Mouse (Mus musculus) neural tube, embryonic 15.5 days (tissue): ENCODE results near the gene Xirp1. TPM values are rescaled to one million over a fixed set of nuclear protein-coding genes. Genes with fewer than 3 reads are reported as not detected.

Source experiments
- ATAC-seq: fragments of 200-750 bp; cut with Nextera tagmentation; 2 replicates; pipeline ENCODE4 v1.8.0; 2017; ENCODE audit warnings: mild to moderate bottlenecking, moderate TSS enrichment, moderate library complexity; ENCODE audit not compliant: low FRiP score
- H3K27ac ChIP-seq: fragments of 300-500 bp; sonication (generic); replicated peaks from 2 replicates; pipeline ENCODE4 v1.5.1; 2015; ENCODE audit warnings: mild to moderate bottlenecking, inconsistent platforms
- H3K27me3 ChIP-seq: fragments of 300-500 bp; sonication (generic); replicated peaks from 2 replicates; pipeline ENCODE4 v1.6.1; 2015; ENCODE audit warnings: inconsistent platforms
- H3K36me3 ChIP-seq: fragments of 300-500 bp; sonication (generic); 2 replicates; pipeline ENCODE4 v1.6.1; 2015; ENCODE audit warnings: inconsistent platforms
- H3K4me1 ChIP-seq: fragments of 300-500 bp; sonication (generic); 2 replicates; pipeline ENCODE4 v1.6.1; 2015; ENCODE audit warnings: inconsistent platforms
- H3K4me2 ChIP-seq: fragments of 300-500 bp; sonication (generic); 2 replicates; pipeline ENCODE4 v1.6.1; 2015; ENCODE audit warnings: inconsistent platforms, mild to moderate bottlenecking, moderate library complexity
- H3K4me3 ChIP-seq: fragments of 300-500 bp; sonication (generic); replicated peaks from 2 replicates; pipeline ENCODE4 v1.5.1; 2015; ENCODE audit warnings: mild to moderate bottlenecking, inconsistent platforms
- H3K9ac ChIP-seq: fragments of 300-500 bp; sonication (generic); replicated peaks from 2 replicates; pipeline ENCODE4 v1.6.1; 2015; ENCODE audit warnings: mild to moderate bottlenecking, inconsistent platforms
- H3K9me3 ChIP-seq: fragments of 300-500 bp; sonication (generic); replicated peaks from 2 replicates; pipeline ENCODE4 v1.6.1; 2016; ENCODE audit warnings: inconsistent platforms
- WGBS: fragments of 180-500 bp; shearing (Covaris S2); methylation state at CpG from one replicate; pipeline ENCODE4 v1.1.7; 2015; ENCODE audit warnings: mixed read lengths; 5-methylcytosine and 5-hydroxymethylcytosine counted together
- polyA plus RNA-seq: library from polyadenylated mRNA; unstranded; fragments of >200 nt; fragmentation: Nextera tagmentation; extraction: Ambion mirVana; gene quantifications from 2 replicates; pipeline ENCODE4 v1.2.1, GENCODE M21; 2015

Gene Xirp1
- polyA plus RNA-seq, 1 experiment from 2014 or later, result 0.14 TPM

- Histone ChIP-seq H3K4me2 (no peak overlapping the region), H3K9ac (no peak overlapping the region), H3K27ac (no peak overlapping the region), H3K4me1 (no peaks in the 10 kb centered on the region), H3K36me3 (no peaks in the 10 kb centered on the region), H3K9me3 (no peaks in the 10 kb centered on the region), H3K4me3 (no peak overlapping the region), H3K27me3 (no peaks in the 10 kb centered on the region)
- WGBS, result 86% methylated on average over 7 of the region's 7 CpGs
- no peak for ATAC-seq
Measured at GRCm38 (mm10) chr9:120043115-120043514, 19.7 kb upstream of the Xirp1 start.

- H3K36me3 ChIP-seq, result no peaks in the 10 kb centered on the region
- H3K27ac ChIP-seq, result no peak overlapping the region
- no peaks in the 10 kb centered on the region for H3K27me3 ChIP-seq
- no peak for ATAC-seq
- no peak overlapping the region for H3K9ac ChIP-seq
- 90% methylated on average over 7 of the region's 7 CpGs for WGBS
- H3K9me3 ChIP-seq, result no peaks in the 10 kb centered on the region
- H3K4me2 ChIP-seq, result no peak overlapping the region
- H3K4me1 ChIP-seq, result no peaks in the 10 kb centered on the region
- no peak overlapping the region for H3K4me3 ChIP-seq
Measured at GRCm38 (mm10) chr9:120037414-120037813, 14.0 kb upstream of the Xirp1 start.

- no peak overlapping the region for H3K4me3 ChIP-seq
- H3K27ac ChIP-seq, result no peak overlapping the region
- no peak overlapping the region for H3K4me2 ChIP-seq
- ATAC-seq, result no peak
- WGBS, result 79% methylated on average over 8 of the region's 8 CpGs
- H3K36me3 ChIP-seq, result no peaks in the 10 kb centered on the region
- H3K27me3 ChIP-seq, result no peaks in the 10 kb centered on the region
- no peak overlapping the region for H3K9ac ChIP-seq
- no peaks in the 10 kb centered on the region for H3K9me3 ChIP-seq
- no peaks in the 10 kb centered on the region for H3K4me1 ChIP-seq
Measured at GRCm38 (mm10) chr9:120034375-120034774, 11.0 kb upstream of the Xirp1 start.

DNA sequence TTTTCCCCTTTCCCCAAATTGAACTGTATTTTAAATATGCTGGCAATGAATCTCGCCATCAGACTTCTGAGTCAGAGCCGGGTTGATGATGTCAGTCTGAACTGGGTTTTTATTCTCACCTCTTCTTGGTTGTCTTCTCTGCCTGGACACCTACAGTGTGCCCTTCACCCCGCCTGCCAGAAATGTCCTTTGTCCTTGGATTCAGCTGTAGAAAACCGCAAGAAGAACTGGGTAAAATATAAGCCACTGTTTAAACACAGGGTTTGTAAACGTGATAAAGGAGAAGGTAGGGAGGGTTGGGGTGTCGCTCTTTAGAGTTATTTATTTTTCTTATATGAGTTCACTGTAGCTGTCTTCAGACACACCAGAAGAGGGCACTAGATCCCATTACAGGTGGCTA, 9.3 kb upstream of the Xirp1 start:
- no peak overlapping the region for H3K9ac ChIP-seq
- WGBS, result 90% methylated on average over 6 of the region's 6 CpGs
- peaks cover under 1% of the 10 kb centered on the region; the same call in 1 of the 2 replicates for H3K4me1 ChIP-seq
- no peak overlapping the region for H3K4me3 ChIP-seq
- no peak for ATAC-seq
- H3K27ac ChIP-seq, result no peak overlapping the region
- H3K27me3 ChIP-seq, result no peaks in the 10 kb centered on the region
- H3K9me3 ChIP-seq, result no peaks in the 10 kb centered on the region
- no peak overlapping the region for H3K4me2 ChIP-seq
- H3K36me3 ChIP-seq, result no peaks in the 10 kb centered on the region

DNA sequence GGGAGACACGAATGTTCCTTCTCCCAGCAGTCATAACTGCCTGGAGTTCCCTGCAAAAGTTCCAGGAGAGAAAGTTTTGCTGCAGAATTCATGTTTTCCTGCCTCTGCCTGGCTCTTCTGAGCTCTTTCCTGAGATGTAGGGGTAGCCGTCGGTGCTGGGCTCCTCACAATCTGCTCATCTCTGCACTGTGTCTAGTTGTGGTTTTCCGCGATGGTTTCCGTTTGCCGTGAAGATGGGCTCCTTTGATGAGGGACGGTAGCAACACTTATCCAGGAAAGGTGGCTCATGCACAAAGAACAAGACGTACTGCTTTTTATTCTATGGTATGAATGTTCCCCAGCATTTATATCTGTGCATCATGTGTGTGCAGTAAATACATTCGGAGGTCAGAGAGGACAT, 7.0 kb upstream of the Xirp1 start:
- Histone ChIP-seq H3K27ac (no peak overlapping the region), H3K27me3 (no peaks in the 10 kb centered on the region), H3K9me3 (no peaks in the 10 kb centered on the region), H3K4me1 (peaks cover 7% of the 10 kb centered on the region), H3K36me3 (no peaks in the 10 kb centered on the region), H3K9ac (no peak overlapping the region), H3K4me2 (no peak overlapping the region), H3K4me3 (no peak overlapping the region)
- WGBS, result 87% methylated on average over 10 of the region's 10 CpGs
- no peak for ATAC-seq

GRCm38 (mm10) chr9:120029880-120030279, 6.5 kb upstream of the Xirp1 start:
- no peaks in the 10 kb centered on the region for H3K9me3 ChIP-seq
- no peak overlapping the region for H3K4me3 ChIP-seq
- WGBS, result 90% methylated on average over 6 of the region's 6 CpGs
- H3K36me3 ChIP-seq, result no peaks in the 10 kb centered on the region
- peaks cover 7% of the 10 kb centered on the region for H3K4me1 ChIP-seq
- no peaks in the 10 kb centered on the region for H3K27me3 ChIP-seq
- H3K27ac ChIP-seq, result no peak overlapping the region
- H3K9ac ChIP-seq, result no peak overlapping the region
- no peak overlapping the region for H3K4me2 ChIP-seq
- no peak for ATAC-seq

GRCm38 (mm10) chr9:120027401-120028151, 4.2 kb upstream of the Xirp1 start:
- H3K4me3 ChIP-seq, result no peak overlapping the region
- no peaks in the 10 kb centered on the region for H3K27me3 ChIP-seq
- H3K4me1 ChIP-seq, result peaks cover 7% of the 10 kb centered on the region
- H3K27ac ChIP-seq, result no peak overlapping the region
- ATAC-seq, result no peak
- H3K36me3 ChIP-seq, result no peaks in the 10 kb centered on the region
- no peaks in the 10 kb centered on the region for H3K9me3 ChIP-seq
- 31% methylated on average over 14 of the region's 14 CpGs for WGBS
- H3K4me2 ChIP-seq, result no peak overlapping the region
- no peak overlapping the region for H3K9ac ChIP-seq

GRCm38 (mm10) chr9:120024625-120025024, 1.2 kb upstream of the Xirp1 start:
- Histone ChIP-seq H3K9me3 (no peaks in the 10 kb centered on the region), H3K4me1 (peaks cover 10% of the 10 kb centered on the region), H3K27me3 (no peaks in the 10 kb centered on the region), H3K27ac (no peak overlapping the region), H3K9ac (no peak overlapping the region), H3K4me3 (no peak overlapping the region), H3K36me3 (no peaks in the 10 kb centered on the region), H3K4me2 (no peak overlapping the region)
- WGBS, result 81% methylated on average over 5 of the region's 5 CpGs
- ATAC-seq, result no peak

DNA sequence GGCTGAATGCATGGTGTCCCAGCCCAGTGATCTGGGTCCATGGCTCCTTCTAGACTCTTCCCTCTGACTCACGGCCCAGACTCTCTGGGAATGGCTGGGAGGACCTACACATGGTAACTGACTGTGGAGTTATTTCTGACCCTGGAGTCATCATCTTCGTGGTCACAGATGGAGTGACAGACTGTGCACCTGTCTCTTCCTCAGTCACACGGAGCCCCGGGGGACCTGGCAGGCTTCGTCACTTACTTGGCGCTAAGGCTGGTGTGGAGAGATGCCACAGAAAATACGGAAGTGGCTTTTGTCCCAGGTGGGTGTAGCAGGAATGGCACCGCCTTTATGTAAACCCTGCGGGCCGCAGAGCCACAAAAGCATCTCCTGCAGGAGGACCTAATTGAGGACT, 773 bp upstream of the Xirp1 start:
- H3K27ac ChIP-seq, result no peak overlapping the region
- no peak for ATAC-seq
- H3K4me3 ChIP-seq, result no peak overlapping the region
- WGBS, result 76% methylated on average over 10 of the region's 10 CpGs
- H3K4me2 ChIP-seq, result no peak overlapping the region
- H3K36me3 ChIP-seq, result no peaks in the 10 kb centered on the region
- no peak overlapping the region for H3K9ac ChIP-seq
- H3K27me3 ChIP-seq, result no peaks in the 10 kb centered on the region
- no peaks in the 10 kb centered on the region for H3K9me3 ChIP-seq
- H3K4me1 ChIP-seq, result peaks cover 10% of the 10 kb centered on the region

- Histone ChIP-seq H3K4me3 (no peak overlapping the region), H3K36me3 (no peaks in the 10 kb centered on the region), H3K4me1 (peaks cover 2% of the 10 kb centered on the region; the same call in 1 of the 2 replicates), H3K9me3 (no peaks in the 10 kb centered on the region), H3K27me3 (no peaks in the 10 kb centered on the region), H3K9ac (no peak overlapping the region), H3K4me2 (no peak overlapping the region), H3K27ac (no peak overlapping the region)
- no peak for ATAC-seq
- WGBS, result 80% methylated on average over 5 of the region's 5 CpGs
Measured at GRCm38 (mm10) chr9:120021164-120021563, 2.2 kb downstream of the Xirp1 start.

DNA sequence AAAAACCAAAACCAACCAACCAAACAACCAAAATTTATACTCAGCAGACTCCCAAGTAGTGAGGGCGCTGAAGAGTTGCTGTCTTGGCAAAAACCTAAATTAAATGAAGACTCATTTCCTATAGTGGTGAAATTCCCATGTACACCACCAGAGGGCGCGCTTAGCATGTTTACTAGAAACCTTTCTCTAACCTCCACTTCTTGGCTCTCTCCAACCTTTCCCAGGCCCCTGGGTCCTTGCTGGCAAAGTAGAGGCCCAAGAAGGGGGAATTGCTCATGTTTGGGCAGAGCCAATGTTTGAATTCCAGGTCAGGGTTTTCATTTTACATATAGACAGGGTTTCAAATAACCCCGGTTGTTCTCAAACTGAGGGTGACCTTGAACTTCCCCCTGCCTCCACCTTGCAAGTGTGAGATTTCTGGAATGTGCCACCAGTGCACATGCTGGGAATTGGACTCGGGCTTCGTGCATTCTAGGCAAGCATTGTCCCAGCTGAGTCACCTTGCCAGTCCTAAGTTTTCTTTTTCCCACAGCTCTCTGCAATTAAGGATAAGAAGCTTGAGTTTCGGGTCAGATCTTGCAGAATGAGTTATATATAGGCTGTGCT, 3.0 kb downstream of the Xirp1 start:
- 49% methylated on average over 7 of the region's 7 CpGs for WGBS
- no peaks in the 10 kb centered on the region for H3K9me3 ChIP-seq

GRCm38 (mm10) chr9:120016956-120017355, 6.4 kb downstream of the Xirp1 start:
- Histone ChIP-seq H3K9ac (no peak overlapping the region), H3K27ac (no peak overlapping the region), H3K9me3 (no peaks in the 10 kb centered on the region), H3K4me2 (no peak overlapping the region), H3K27me3 (peaks cover 6% of the 10 kb centered on the region), H3K4me1 (peaks cover 2% of the 10 kb centered on the region; the same call in 1 of the 2 replicates), H3K4me3 (no peak overlapping the region), H3K36me3 (no peaks in the 10 kb centered on the region)
- 76% methylated on average over 10 of the region's 10 CpGs for WGBS
- no peak for ATAC-seq

More for the DNA sequence above, 3.0 kb downstream of the Xirp1 start:
- H3K4me2 ChIP-seq, result no peak overlapping the region
- no peak overlapping the region for H3K9ac ChIP-seq
- no peak overlapping the region; the same call in 1 of the 2 replicates for H3K27ac ChIP-seq
- no peaks in the 10 kb centered on the region for H3K27me3 ChIP-seq
- H3K4me1 ChIP-seq, result peaks cover 2% of the 10 kb centered on the region; the same call in 1 of the 2 replicates
- no peak overlapping the region for H3K4me3 ChIP-seq
- no peaks in the 10 kb centered on the region for H3K36me3 ChIP-seq
- no peak for ATAC-seq
